In the genomic region with DNA sequence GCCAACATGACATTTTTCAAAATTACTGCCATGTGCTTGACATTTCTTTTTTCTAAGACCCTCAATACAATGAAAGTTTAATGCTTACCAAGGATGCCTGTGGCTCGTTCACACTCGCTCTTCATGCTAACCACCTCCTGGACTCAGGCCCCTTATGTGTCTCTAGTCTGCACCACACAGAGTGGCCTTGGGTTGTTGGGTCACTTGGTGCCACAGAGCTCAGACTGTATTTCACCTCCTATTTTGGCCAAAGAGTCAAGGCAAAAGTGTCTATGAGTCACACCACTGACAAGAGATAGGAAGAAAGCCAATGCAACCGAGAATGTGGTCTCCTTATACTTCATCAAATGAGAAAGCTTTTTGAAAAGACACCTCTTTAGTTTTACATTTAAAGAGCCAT, we compare ENCODE assay signal across 20 mouse cellular contexts. TPM values are rescaled to one million over a fixed set of nuclear protein-coding genes. Genes with fewer than 3 reads are reported as not detected.
DNase-seq lines count a peak whose midpoint lies in the region; ATAC-seq and TF ChIP-seq lines count a peak whose summit lies in the region.
"Had no signal": no experiment of that assay in that cellular context is flagged by ENCODE, and none has a peak within 500 bp of the region (broad histone marks: within the 10 kb centered on the region; RNA-seq: fewer than 3 reads in every experiment).

No protein-coding gene starts in this region.

- H3K9ac ChIP-seq in heart, postnatal 0 days (replicated peaks; ENCODE audit: low read depth, low read length), result no peak overlapping the region
- H3K9ac ChIP-seq in kidney, embryonic 16.5 days (replicated peaks; ENCODE audit: low read length), result no peak overlapping the region
- H3K9ac ChIP-seq: heart, embryonic 13.5 days; hindbrain, embryonic 15.5 days had no signal

- H3K9me3 ChIP-seq in heart, postnatal 0 days (replicated peaks; ENCODE audit: control insufficient read depth, low read length), result no peaks in the 10 kb centered on the region
- no peaks in the 10 kb centered on the region for H3K9me3 ChIP-seq in heart, embryonic 10.5 days
- no peaks in the 10 kb centered on the region for H3K9me3 ChIP-seq in kidney, embryonic 16.5 days (ENCODE audit: low read length)
- H3K9me3 ChIP-seq: embryonic facial prominence, embryonic 10.5 days; forebrain, embryonic 10.5 days; G1E; heart, embryonic 13.5 days; hindbrain, embryonic 15.5 days had no signal

- H3K36me3 ChIP-seq in heart, postnatal 0 days (replicated peaks; ENCODE audit: control insufficient read depth, insufficient read depth, low read length), result no peaks in the 10 kb centered on the region
- no peaks in the 10 kb centered on the region for H3K36me3 ChIP-seq in heart, embryonic 10.5 days
- no peaks in the 10 kb centered on the region for H3K36me3 ChIP-seq in kidney, embryonic 16.5 days (ENCODE audit: insufficient read depth, low read length)
- H3K36me3 ChIP-seq: embryonic facial prominence, embryonic 10.5 days; forebrain, embryonic 10.5 days; G1E; heart, embryonic 13.5 days; hindbrain, embryonic 15.5 days had no signal

- no peaks in the 10 kb centered on the region for H3K27me3 ChIP-seq in heart, postnatal 0 days (ENCODE audit: control insufficient read depth, insufficient read depth, low read length)
- H3K27me3 ChIP-seq in heart, embryonic 10.5 days (ENCODE audit: insufficient read depth, poor library complexity, severe bottlenecking), result no peaks in the 10 kb centered on the region
- H3K27me3 ChIP-seq in kidney, embryonic 16.5 days (ENCODE audit: insufficient read depth, low read length), result no peaks in the 10 kb centered on the region
- H3K27me3 ChIP-seq: heart, embryonic 13.5 days; hindbrain, embryonic 15.5 days had no signal

- TF ChIP-seq EP300 in heart, postnatal 0 days (IDR thresholded peaks at IDR 0.05; ENCODE audit: low read depth), result no peak

- ATAC-seq in heart, postnatal 0 days (ENCODE audit: insufficient read depth, low read depth), result no peak
- ATAC-seq in kidney, embryonic 16.5 days (ENCODE audit: low FRiP score, low TSS enrichment), result no peak
- no peak for ATAC-seq in inflammation-experienced regulatory T-cells, adult 6 months
- ATAC-seq: CD4-positive, CD25-positive, alpha-beta regulatory T cell, adult 4 months; forebrain, embryonic 14.5 days had no signal

- peak; percentile 10 for DNase-seq in heart, postnatal 0 days (ENCODE audit: low spot score)
- DNase-seq in heart, embryonic 10.5 days (ENCODE audit: low spot score), result no peak
- peak; percentile 45 for DNase-seq in 3T3-L1 (ENCODE audit: low read depth, low spot score)
- DNase-seq in adrenal gland, adult 2 months, result peak; percentile 79
- peak; percentile 16 for DNase-seq in adrenal gland, postnatal 25 days
- DNase-seq: B cell, adult 2 months; cerebellum, adult 2 months; cerebellum, postnatal 10 days; gastrocnemius, postnatal 36 days; heart, adult 11 months; kidney, adult 11 months had no signal

- H3K4me1 ChIP-seq in heart, postnatal 0 days (ENCODE audit: control insufficient read depth, insufficient read depth), result 0 out of 2 replicates have a peak, but pooled peaks cover 4% of the 10 kb centered on the region
- H3K4me1 ChIP-seq in heart, embryonic 10.5 days, result no peaks in the 10 kb centered on the region
- no peaks in the 10 kb centered on the region for H3K4me1 ChIP-seq in kidney, embryonic 16.5 days (ENCODE audit: insufficient read depth, low read length)
- H3K4me1 ChIP-seq: hindbrain, embryonic 15.5 days had no signal

- H3K27ac ChIP-seq in heart, postnatal 0 days (ENCODE audit: low read depth), result no peak overlapping the region
- no peak overlapping the region for H3K27ac ChIP-seq in heart, embryonic 10.5 days
- H3K27ac ChIP-seq in kidney, embryonic 16.5 days (ENCODE audit: low read length), result no peak overlapping the region
- H3K27ac ChIP-seq: embryonic facial prominence, embryonic 10.5 days; forebrain, embryonic 10.5 days; heart, embryonic 13.5 days; hindbrain, embryonic 15.5 days had no signal

- no peak overlapping the region for H3K4me3 ChIP-seq in heart, postnatal 0 days (ENCODE audit: low read depth, low read length)
- H3K4me3 ChIP-seq in heart, embryonic 10.5 days, result no peak overlapping the region
- no peak overlapping the region for H3K4me3 ChIP-seq in kidney, embryonic 16.5 days (ENCODE audit: low read length)
- H3K4me3 ChIP-seq: embryonic facial prominence, embryonic 10.5 days; forebrain, embryonic 10.5 days; heart, embryonic 13.5 days; hindbrain, embryonic 15.5 days had no signal

- no peak overlapping the region for H3K4me2 ChIP-seq in heart, postnatal 0 days (ENCODE audit: low read depth, low read length)
- no peak overlapping the region for H3K4me2 ChIP-seq in kidney, embryonic 16.5 days (replicated peaks; ENCODE audit: low read depth, low read length)
- H3K4me2 ChIP-seq: heart, embryonic 13.5 days; hindbrain, embryonic 15.5 days had no signal

- no peak for TF ChIP-seq CTCF in heart, postnatal 0 days (IDR thresholded peaks at IDR 0.05; ENCODE audit: low read depth)

- 53% methylated on average over 3 of the region's 3 CpGs for WGBS in heart, postnatal 0 days
- WGBS in heart, embryonic 10.5 days, result 83% methylated on average over 3 of the region's 3 CpGs
- WGBS in kidney, embryonic 16.5 days, result 87% methylated on average over 3 of the region's 3 CpGs

RNA-seq across cellular contexts. Expression of a gene that starts 45.9 kb away (rescaled TPM):
- 104 and 107 TPM in 2 replicates for total RNA-seq in heart, postnatal 0 days (2014; rRNA removed; ENCODE audit: low replicate concordance)
- polyA plus RNA-seq in heart, postnatal 0 days (2015; fragmentation: Nextera tagmentation; extraction: Ambion mirVana), result 38.6 and 40.0 TPM in 2 replicates
- polyA plus RNA-seq in heart, embryonic 10.5 days (2016; fragmentation: Nextera tagmentation; extraction: Ambion mirVana), result 8.9 and 11.6 TPM in 2 replicates
- total RNA-seq in adrenal gland, adult 2 months (2021), result 10 to 100 TPM; 18.5 to 35.4 TPM
- 38.0 and 41.0 TPM in 2 replicates for polyA plus RNA-seq in adrenal gland, adult 2 months (2012; rRNA removed)
- total RNA-seq in adrenal gland, postnatal 25 days (2021), result 24.0 and 28.5 TPM in 2 replicates
- 37.9 and 40.0 TPM in 2 replicates for polyA plus RNA-seq in kidney, embryonic 16.5 days (2015; fragmentation: Nextera tagmentation; extraction: Ambion mirVana)
- under 1 TPM in 1 of 3 experiments, not detected in 2; 0.21 TPM for polyA plus RNA-seq in inflammation-experienced regulatory T-cells, adult 6 months (2017; shearing (Covaris generic))
- polyA plus RNA-seq: CD4-positive, CD25-positive, alpha-beta regulatory T cell, adult 4 months; G1E had no signal
